Mouse (Mus musculus) left cerebral cortex, adult 18-20 months (tissue): Measurements from ENCODE around the gene Nsrp1. TPM values are rescaled to one million over a fixed set of nuclear protein-coding genes. Genes with fewer than 3 reads are reported as not detected.

Experiments used
- microRNA-seq, 2 experiments: library from miRNA; unstranded; fragments of <30 nt; microRNA quantifications; one replicate each; pipeline ENCODE4 v1.2.0; 2021
- total RNA-seq, 2 experiments: library from RNA; stranded (reverse); gene quantifications; 2 replicates each; pipeline ENCODE4 v1.2.3; 2021

The Nsrp1 gene
- total RNA-seq, 2 experiments from 2014 or later, result 19.3 to 19.7 TPM

Small RNA genes lying within 50 kb of the gene (microRNA-seq; reads per million reads assigned to microRNA genes)
- 2,001 to 6,771 reads per million in 2 experiments for gene Mir423

Other genes with a start within 250 kb of the Nsrp1 start
- 10 to 100 TPM; 51.7 to 54.2 TPM for gene Cpd, start 231.4 kb downstream of the Nsrp1 start, total RNA-seq
- gene Tmigd1, start 176.3 kb downstream of the Nsrp1 start, total RNA-seq, result not detected
- gene Blmh, start 153.6 kb downstream of the Nsrp1 start, total RNA-seq, result 10 to 100 TPM; 58.8 to 60.7 TPM
- gene Slc6a4, start 79.8 kb downstream of the Nsrp1 start, total RNA-seq, result not detected
- gene Efcab5, start 110.5 kb upstream of the Nsrp1 start, total RNA-seq, result 1 to 10 TPM; 2.9 to 3.1 TPM
- gene Ssh2, start 137.9 kb upstream of the Nsrp1 start, total RNA-seq, result 10 to 100 TPM; 29.5 to 30.1 TPM